Mouse (Mus musculus) right cerebral cortex, postnatal 36 days (tissue): Measurements from ENCODE around the gene Jarid2.
A peak's percentile ranks its signal among the peaks of the same experiment; 100 is the strongest.

Experiments
- DNase-seq, 2 experiments: peaks; one replicate each; pipeline ENCODE4 v3.0.0; 2022; ENCODE audit warnings: low spot score in 2 of 2, mixed read lengths in 1 of 2

Gene Jarid2

GRCm38 (mm10) chr13:44728145-44728880 lies 961 bp upstream of the Jarid2 start:
- no peak for DNase-seq

DNA sequence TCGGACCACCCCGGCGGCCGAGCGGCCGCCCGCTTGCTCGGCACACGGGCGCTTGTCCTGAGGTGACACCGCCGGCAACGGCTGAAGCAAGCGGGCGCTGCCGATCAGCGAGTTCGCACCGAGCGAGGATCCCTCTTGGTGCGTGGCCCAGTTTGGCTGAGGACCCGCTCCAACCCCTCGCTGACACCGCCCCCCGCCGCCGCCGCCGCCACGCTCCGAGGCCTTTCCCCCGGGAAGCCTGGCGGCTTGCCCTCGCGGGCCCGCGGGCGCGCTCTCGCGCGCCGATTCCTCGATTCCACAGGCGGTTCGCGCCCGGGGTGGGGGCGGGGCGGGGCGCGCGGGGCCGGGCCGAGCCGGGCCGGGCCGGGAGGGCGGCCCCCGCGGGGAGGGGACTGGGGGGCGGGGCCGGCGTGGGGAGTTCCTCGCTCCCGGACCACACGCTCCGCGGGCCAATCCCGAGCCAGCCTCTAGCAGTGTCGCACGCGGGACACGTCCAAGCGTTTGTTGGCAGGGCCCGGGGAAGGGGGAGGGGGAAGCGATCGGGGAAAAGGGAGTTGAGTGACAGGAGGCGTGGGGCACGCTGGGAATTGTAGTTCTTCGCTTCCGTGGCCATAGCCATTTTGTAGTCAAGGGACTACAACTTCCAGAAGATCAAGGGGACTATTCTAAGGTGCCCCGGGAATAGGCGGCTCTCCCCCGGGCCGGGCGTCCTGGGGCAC lies 1.0 kb downstream of the Jarid2 start:
- peak; percentile 98 to 99 for DNase-seq

- DNase-seq: peak; percentile 82 to 84
These were observed 1.8 kb downstream of the Jarid2 start for GRCm38 (mm10) chr13:44730939-44731551.

- DNase-seq: no peak
These were observed 2.6 kb downstream of the Jarid2 start for GRCm38 (mm10) chr13:44731727-44732441.

DNA sequence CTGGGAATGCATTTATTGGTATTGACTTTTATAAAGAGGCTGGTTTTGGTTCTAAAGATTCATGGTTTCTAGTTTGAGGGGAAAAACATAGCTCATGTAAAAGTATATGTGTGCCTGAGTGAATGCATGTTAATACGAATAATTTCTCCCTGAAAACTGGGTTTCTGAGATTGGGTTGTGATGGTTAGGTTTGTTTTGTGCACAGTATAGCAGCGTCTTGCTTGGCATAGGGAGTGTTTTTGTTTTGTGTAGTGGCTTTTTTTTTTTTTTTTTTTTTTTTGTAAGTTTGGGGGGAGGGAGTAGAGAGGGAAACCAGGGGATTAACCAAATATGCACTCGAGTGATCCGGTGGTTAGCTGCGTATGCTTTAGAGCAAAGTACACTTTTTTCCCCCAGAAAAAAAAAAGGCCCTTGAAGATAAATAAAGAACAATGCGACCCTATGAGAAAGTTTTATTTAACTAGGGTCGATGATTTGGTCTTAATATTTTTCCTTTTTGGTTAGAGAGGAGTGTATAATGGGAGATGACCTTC lies 3.2 kb downstream of the Jarid2 start:
- no peak for DNase-seq

GRCm38 (mm10) chr13:44733036-44733372 lies 3.7 kb downstream of the Jarid2 start:
- peak in 1 of 2 experiments; percentile 16 for DNase-seq

GRCm38 (mm10) chr13:44733373-44734111 lies 4.3 kb downstream of the Jarid2 start:
- peak; percentile 53 to 58 for DNase-seq

DNA sequence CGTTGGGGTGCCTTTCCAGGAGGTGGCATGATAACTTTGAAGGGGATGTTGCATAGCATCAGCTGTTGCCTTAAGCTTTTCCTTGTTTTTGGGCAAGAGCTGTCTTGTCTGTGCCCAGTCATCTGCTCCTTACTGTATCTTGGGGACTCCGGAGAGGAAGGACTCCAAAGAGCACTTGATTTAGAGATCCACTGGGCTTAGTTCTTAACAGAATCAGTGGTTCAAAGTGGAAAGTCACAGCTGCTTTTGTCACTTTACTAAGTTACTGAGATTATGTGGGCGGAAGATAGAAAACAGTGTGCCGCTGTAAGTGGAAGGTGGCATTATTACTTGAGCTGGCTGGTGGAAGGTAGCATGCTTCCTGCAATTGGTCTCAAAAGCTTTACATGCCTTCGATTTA lies 5.2 kb downstream of the Jarid2 start:
- no peak for DNase-seq

- no peak for DNase-seq
These were observed 5.9 kb downstream of the Jarid2 start for GRCm38 (mm10) chr13:44735088-44735690.

DNA sequence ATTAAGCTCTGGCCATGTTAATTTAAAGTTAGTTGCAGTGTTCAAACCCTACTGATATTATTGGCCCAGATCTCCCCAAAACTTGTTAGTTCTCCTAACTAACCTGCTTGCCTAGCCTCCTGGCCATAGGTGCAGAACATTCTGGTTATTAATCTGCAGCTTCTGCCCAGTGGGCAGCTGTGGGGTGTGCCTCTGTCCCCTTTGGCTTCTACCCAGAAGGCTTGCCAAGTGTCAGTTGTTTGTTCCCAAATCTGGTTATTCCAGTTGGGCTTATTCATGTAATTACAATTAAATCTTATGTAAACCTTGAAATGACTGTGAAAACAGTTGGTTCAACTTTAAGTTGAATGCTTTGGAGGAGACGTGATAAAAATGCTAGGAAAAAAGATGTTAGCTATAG lies 8.0 kb downstream of the Jarid2 start:
- no peak for DNase-seq

DNA sequence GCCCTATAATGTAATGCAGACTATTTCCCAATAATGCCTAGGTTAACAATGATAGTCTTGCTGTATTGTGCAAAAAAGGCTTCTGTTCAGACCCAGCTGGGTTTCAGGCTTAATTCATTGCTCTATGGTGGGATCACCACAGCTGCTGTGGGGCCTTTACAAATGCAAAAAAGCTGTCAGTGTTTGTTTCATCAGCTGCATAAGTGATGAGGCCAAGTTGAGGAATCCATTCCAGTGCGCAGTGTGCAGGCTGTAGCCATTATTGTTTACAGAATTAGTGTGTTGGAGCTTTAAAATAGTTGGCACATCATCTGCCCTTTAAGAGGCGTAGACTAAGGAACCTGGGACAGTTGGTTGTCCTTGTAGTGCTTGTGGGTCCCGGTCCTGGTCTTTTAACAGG lies 22.5 kb downstream of the Jarid2 start:
- DNase-seq: no peak

DNA sequence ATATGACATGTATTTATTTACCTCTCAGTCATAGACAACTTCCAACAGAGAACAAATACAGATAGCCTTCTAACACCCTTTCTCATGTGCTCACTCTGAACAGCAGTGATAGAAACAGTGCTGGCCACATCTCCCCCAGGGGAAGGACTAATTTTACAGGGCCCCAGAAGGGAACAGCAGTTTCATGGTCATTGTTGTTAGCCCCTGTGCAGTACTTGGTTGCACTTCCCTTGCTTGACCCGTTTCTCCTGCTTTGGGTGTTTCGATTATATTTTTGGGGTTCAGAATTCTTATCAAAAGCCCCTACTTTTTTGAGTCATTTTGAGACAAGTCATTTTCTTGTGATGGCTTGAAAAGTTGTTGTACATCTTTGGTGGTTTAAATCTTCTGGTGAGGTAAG lies 23.9 kb downstream of the Jarid2 start:
- no peak for DNase-seq

GRCm38 (mm10) chr13:44755434-44755833 lies 26.2 kb downstream of the Jarid2 start:
- DNase-seq: no peak

GRCm38 (mm10) chr13:44758750-44759149 lies 29.5 kb downstream of the Jarid2 start:
- DNase-seq: no peak

GRCm38 (mm10) chr13:44760761-44761160 lies 31.5 kb downstream of the Jarid2 start:
- no peak for DNase-seq

- no peak for DNase-seq
These were observed 33.8 kb downstream of the Jarid2 start for GRCm38 (mm10) chr13:44763068-44763467.

- no peak for DNase-seq
These were observed 38.5 kb downstream of the Jarid2 start for GRCm38 (mm10) chr13:44767751-44768150.

DNA sequence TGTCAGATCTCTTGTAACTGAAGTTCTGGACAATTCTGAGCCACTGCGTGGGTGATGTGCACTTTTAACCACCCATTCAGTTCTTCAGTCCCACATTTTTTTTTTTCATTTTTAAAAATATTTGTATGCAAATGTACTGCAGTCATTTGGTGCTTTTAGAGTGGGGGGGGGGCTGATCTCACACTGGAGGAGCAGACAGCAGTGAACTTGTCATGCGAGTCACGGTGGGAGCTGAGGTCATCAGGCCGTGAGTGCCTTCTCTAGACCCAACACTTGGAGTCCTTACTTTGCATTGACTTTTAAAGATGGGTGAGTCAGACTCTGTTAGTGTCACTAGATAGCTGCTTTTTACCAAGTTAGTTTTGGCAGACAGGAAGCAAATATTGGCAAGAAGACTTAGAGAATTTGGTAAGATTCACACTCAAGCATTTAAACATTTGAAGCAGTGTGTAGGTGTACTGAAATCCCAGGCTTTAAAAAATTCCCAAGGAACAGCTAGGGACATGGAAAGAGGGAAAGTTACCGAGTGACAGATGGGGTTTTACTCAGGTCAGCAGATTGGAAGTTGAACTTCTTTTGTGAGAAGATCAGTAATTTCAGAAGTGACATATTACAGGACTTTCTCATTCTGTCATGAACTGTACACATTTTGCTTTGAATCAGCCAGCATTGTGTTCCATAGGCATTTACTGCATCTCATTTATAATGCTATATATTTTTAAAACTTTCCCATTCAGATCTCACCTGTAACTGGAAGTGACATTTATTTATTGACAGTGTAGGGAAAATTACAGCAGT lies 41.7 kb downstream of the Jarid2 start:
- no peak for DNase-seq

DNA sequence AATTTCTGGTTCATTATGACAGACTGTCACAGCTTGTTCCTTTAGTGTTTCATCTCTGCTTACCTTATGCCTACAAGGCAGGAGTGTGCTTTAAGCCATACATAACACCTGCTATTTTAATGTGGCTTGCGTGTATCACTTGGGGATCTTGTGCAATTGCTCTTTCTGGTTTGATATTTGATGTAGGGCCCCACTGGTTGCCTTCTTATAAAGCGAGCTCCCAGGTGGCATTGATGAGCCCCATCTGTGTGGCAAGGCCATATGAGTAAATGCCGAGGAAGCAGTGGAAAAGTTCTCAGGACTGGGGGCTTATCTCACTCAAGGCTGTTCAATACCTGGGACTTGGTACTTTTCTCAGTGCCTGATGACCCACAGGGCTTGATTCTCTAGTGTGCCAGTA lies 43.5 kb downstream of the Jarid2 start:
- no peak for DNase-seq

GRCm38 (mm10) chr13:44774351-44774750 lies 45.1 kb downstream of the Jarid2 start:
- DNase-seq: no peak
